Mouse (Mus musculus) kidney, postnatal 0 days (tissue): ENCODE data around the gene 4931406C07Rik. TPM values are rescaled to one million over a fixed set of nuclear protein-coding genes. Genes with fewer than 3 reads are reported as not detected.

Experiments used
- ATAC-seq: fragments of 200-750 bp; cut with Nextera tagmentation; replicated peaks from 2 replicates; pipeline ENCODE4 v1.8.0; 2017; ENCODE audit warnings: low read depth, moderate number of reproducible peaks, moderate TSS enrichment, moderate library complexity; ENCODE audit not compliant: low FRiP score
- DNase-seq: peaks from one replicate; pipeline ENCODE4 v3.0.0-alpha.2; 2016; ENCODE audit warnings: low spot score
- H3K27ac ChIP-seq: fragments of 300-500 bp; sonication (generic); 2 replicates; pipeline ENCODE4 v1.5.1; 2014; ENCODE audit warnings: mild to moderate bottlenecking
- H3K27me3 ChIP-seq: fragments of 300-500 bp; sonication (generic); 2 replicates; pipeline ENCODE4 v1.6.1; 2014; ENCODE audit warnings: low read length, mixed read lengths; ENCODE audit not compliant: insufficient read depth
- H3K36me3 ChIP-seq: fragments of 300-500 bp; sonication (generic); 2 replicates; pipeline ENCODE4 v1.6.1; 2014; ENCODE audit warnings: low read length, mixed read lengths; ENCODE audit not compliant: insufficient read depth
- H3K4me1 ChIP-seq: fragments of 300-500 bp; sonication (generic); replicated peaks from 2 replicates; pipeline ENCODE4 v1.6.1; 2014; ENCODE audit warnings: antibody characterized with exemption, low read length, mixed read lengths; ENCODE audit not compliant: insufficient read depth
- H3K4me2 ChIP-seq: fragments of 300-500 bp; sonication (generic); 2 replicates; pipeline ENCODE4 v1.6.1; 2014; ENCODE audit warnings: mild to moderate bottlenecking, low read length, moderate library complexity, mixed read lengths
- H3K4me3 ChIP-seq: fragments of 300-500 bp; sonication (generic); replicated peaks from 2 replicates; pipeline ENCODE4 v1.5.1; 2014; ENCODE audit warnings: low read depth, low read length
- H3K9ac ChIP-seq: fragments of 300-500 bp; sonication (generic); 2 replicates; pipeline ENCODE4 v1.6.1; 2014; ENCODE audit warnings: low read depth, low read length
- H3K9me3 ChIP-seq: fragments of 300-500 bp; sonication (generic); replicated peaks from 2 replicates; pipeline ENCODE4 v1.6.1; 2016; ENCODE audit warnings: low read length, inconsistent platforms, mixed read lengths
- CTCF ChIP-seq: IDR thresholded peaks from 2 replicates; pipeline ENCODE4 v1.5.1; 2016; ENCODE audit warnings: antibody characterized with exemption, low read depth, mild to moderate bottlenecking, moderate library complexity
- WGBS: fragments of 180-500 bp; shearing (Covaris S2); extraction: QIAGEN DNeasy Blood & Tissue Kit; methylation state at CpG from one replicate; pipeline ENCODE4 v1.1.7; 2014; 5-methylcytosine and 5-hydroxymethylcytosine counted together
- polyA plus RNA-seq: library from polyadenylated mRNA; unstranded; fragments of >200 nt; fragmentation: Nextera tagmentation; extraction: Ambion mirVana; gene quantifications from 2 replicates; pipeline ENCODE4 v1.2.1, GENCODE M21; 2015

Gene 4931406C07Rik
- polyA plus RNA-seq, 1 experiment from 2014 or later: 55.2 TPM

DNA sequence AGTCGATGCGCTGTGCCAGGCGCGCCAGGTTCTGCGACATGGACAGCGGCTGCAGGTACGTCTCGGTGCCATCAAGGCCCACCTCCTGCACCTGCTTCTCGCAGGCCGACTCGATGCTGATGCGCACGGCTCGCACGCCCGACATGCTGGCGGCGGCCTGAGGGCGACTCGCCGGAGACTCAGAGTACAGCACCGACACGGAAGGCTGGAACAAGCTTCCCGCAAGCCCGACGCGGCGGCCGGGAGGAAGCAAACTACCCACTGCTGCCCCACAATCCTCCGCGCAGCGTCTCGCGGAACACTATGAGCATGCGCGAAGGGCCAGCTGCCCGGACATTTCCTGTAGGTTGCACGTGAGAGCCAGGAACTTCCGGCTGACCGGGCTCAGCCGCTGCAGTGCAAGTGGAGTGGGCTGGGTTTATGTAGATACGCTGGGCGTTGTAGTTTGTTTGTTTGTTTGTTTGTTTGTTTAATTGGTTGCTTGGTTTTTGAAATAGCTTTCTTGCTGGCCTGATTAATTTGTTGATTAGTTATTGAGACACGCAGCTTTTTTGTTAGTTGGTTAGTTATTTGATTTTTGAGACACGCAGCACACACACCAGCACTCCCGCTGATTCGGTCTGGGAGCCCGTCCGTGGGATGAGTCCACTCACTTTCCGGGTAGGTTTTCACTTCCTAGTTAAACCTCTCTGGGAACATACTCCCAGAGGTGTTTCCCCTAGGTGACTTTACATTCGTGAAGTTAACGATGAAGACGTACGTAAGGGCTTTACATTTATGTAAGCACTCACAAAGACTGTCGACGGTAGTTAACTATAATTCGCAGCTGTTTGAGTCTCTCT, 26.4 kb downstream of the 4931406C07Rik start, which contains the start of gene Med17:
Gene Med17, minus strand, starts transcription at position 283 of the 842 bp plus-strand sequence.
- Histone ChIP-seq H3K27ac (peak within 1 kb of the TSS; percentile 95), H3K4me3 (peak within 1 kb of the TSS; percentile 93), H3K9ac (peak within 1 kb of the TSS; percentile 92), H3K9me3 (no peaks in the 10 kb centered on the region), H3K36me3 (peaks cover 10% of the 10 kb centered on the region), H3K4me2 (peak within 1 kb of the TSS; percentile 77), H3K4me1 (no peaks in the 10 kb centered on the region; the same call in 1 of the 2 replicates), H3K27me3 (no peaks in the 10 kb centered on the region)
- ATAC-seq (peak; percentile 96), DNase-seq (peak; percentile 97)
- no peak for TF ChIP-seq CTCF
- WGBS: under 1% methylated on average over 57 of the region's 57 CpGs

- Histone ChIP-seq H3K27me3 (no peaks in the 10 kb centered on the region), H3K36me3 (peaks cover 15% of the 10 kb centered on the region), H3K9ac (peak overlapping the region; percentile 92), H3K9me3 (no peaks in the 10 kb centered on the region), H3K4me2 (peak overlapping the region; percentile 77), H3K27ac (peak overlapping the region; percentile 95), H3K4me3 (peak overlapping the region; percentile 93), H3K4me1 (no peaks in the 10 kb centered on the region; the same call in 1 of the 2 replicates)
- TF ChIP-seq CTCF: no peak
- ATAC-seq (no peak; the same call in 1 of the 2 replicates), DNase-seq (no peak)
- WGBS: 9% methylated on average over 19 of the region's 19 CpGs
These were observed 27.1 kb downstream of the 4931406C07Rik start for GRCm38 (mm10) chr9:15279139-15279648.

- no peak overlapping the region for H3K4me3 ChIP-seq
- no peak overlapping the region for H3K4me2 ChIP-seq
- H3K27ac ChIP-seq: no peak overlapping the region
- no peaks in the 10 kb centered on the region for H3K9me3 ChIP-seq
- DNase-seq (no peak), ATAC-seq (no peak)
- 91% methylated on average over 3 of the region's 3 CpGs for WGBS
- no peaks in the 10 kb centered on the region for H3K27me3 ChIP-seq
- peaks cover 24% of the 10 kb centered on the region for H3K36me3 ChIP-seq
- no peak for TF ChIP-seq CTCF
- H3K9ac ChIP-seq: no peak overlapping the region
- no peaks in the 10 kb centered on the region; the same call in 1 of the 2 replicates for H3K4me1 ChIP-seq
These were observed 27.9 kb downstream of the 4931406C07Rik start for GRCm38 (mm10) chr9:15278343-15278742.

DNA sequence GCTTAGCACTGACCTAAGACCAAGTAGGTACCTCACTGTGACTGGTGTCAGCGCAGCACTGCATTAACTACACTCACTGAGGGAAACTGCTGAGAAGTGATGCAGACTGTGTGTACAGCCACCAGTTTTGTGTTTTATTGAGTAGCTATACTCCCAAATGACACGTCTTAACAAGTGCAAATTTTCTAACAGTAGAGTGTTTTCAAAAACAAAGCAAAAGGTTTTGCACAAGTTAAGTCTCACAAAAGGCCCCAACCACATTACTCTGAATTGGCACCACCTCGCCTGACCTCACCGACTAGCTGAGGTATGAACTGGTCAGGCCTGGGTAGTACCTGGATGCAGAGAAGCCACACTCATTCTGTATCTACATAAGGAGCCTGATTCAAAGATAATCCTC, 29.4 kb downstream of the 4931406C07Rik start:
- no peaks in the 10 kb centered on the region for H3K27me3 ChIP-seq
- WGBS: 95% methylated on average over 4 of the region's 4 CpGs
- no peaks in the 10 kb centered on the region for H3K9me3 ChIP-seq
- no peak overlapping the region for H3K27ac ChIP-seq
- no peak for TF ChIP-seq CTCF
- H3K4me3 ChIP-seq: no peak overlapping the region
- no peak overlapping the region for H3K4me2 ChIP-seq
- peaks cover 37% of the 10 kb centered on the region for H3K36me3 ChIP-seq
- ATAC-seq: no peak
- no peak overlapping the region for H3K9ac ChIP-seq
- DNase-seq: no peak
- H3K4me1 ChIP-seq: no peaks in the 10 kb centered on the region; the same call in 1 of the 2 replicates

GRCm38 (mm10) chr9:15273981-15274380, 32.3 kb downstream of the 4931406C07Rik start:
- H3K4me1 ChIP-seq: no peaks in the 10 kb centered on the region
- H3K9me3 ChIP-seq: no peaks in the 10 kb centered on the region
- TF ChIP-seq CTCF: no peak
- DNase-seq (no peak), ATAC-seq (no peak)
- peaks cover 59% of the 10 kb centered on the region for H3K36me3 ChIP-seq
- no peak overlapping the region for H3K4me3 ChIP-seq
- no peak overlapping the region for H3K27ac ChIP-seq
- H3K9ac ChIP-seq: no peak overlapping the region
- H3K4me2 ChIP-seq: no peak overlapping the region
- no peaks in the 10 kb centered on the region for H3K27me3 ChIP-seq
- 92% methylated on average over 2 of the region's 2 CpGs for WGBS

DNA sequence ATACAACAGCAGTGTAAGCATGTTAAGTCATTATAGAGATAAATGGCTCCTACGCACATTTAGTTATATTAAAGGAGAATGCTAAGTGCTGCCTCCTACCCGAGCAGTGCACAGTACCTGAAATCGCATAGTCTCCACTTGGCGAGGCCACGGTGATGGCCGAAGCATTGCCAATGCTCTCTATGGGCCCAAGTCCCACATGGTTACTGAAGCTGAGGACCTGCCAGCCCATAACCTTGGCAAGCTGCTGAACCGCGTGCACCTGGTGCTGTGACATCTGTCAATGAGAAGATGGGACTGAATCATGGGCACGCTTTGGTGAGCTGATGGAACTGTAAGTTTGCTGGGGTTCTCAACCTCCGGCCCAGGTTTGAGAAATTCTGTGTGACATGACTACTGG, 42.8 kb downstream of the 4931406C07Rik start:
- H3K9ac ChIP-seq: no peak overlapping the region
- ATAC-seq (no peak), DNase-seq (no peak)
- no peaks in the 10 kb centered on the region for H3K27me3 ChIP-seq
- no peak overlapping the region for H3K4me3 ChIP-seq
- no peak overlapping the region for H3K27ac ChIP-seq
- TF ChIP-seq CTCF: no peak
- no peaks in the 10 kb centered on the region for H3K4me1 ChIP-seq
- 96% methylated on average over 10 of the region's 10 CpGs for WGBS
- H3K9me3 ChIP-seq: no peaks in the 10 kb centered on the region
- H3K4me2 ChIP-seq: no peak overlapping the region
- peaks cover 60% of the 10 kb centered on the region for H3K36me3 ChIP-seq
